Mouse (Mus musculus) B cell, adult 62 days (primary cell): ENCODE data around the gene Erv3. TPM values are rescaled to one million over a fixed set of nuclear protein-coding genes. Genes with fewer than 3 reads are reported as not detected.

Experiments
- total RNA-seq: library from RNA; stranded (reverse); gene quantifications from 4 replicates; pipeline ENCODE4 v1.2.4, GENCODE M21; 2023

Erv3 gene
- total RNA-seq, result not detected in 4 replicates

GRCm38 (mm10) chr2:131859721-131860120, at the start of gene Erv3:
TSS of gene Erv3 (minus strand) at chr2:131859747.

Other genes starting within 250 kb of the Erv3 start
- 5.2 to 8.3 TPM (median 6.3 TPM) in 4 replicates for gene Prnp, start 50.2 kb upstream of the Erv3 start, total RNA-seq
- gene Prn, start 50.2 kb upstream of the Erv3 start, total RNA-seq, result not detected in 4 replicates
- gene Prnd, start 91.1 kb upstream of the Erv3 start, total RNA-seq, result not detected in 4 replicates
- 193 to 216 TPM (median 207 TPM) in 4 replicates for gene Rassf2, start 170.5 kb upstream of the Erv3 start, total RNA-seq